Mouse (Mus musculus) B cell, adult (primary cell): ENCODE measurements around the gene L1cam. TPM values are rescaled to one million over a fixed set of nuclear protein-coding genes. Genes with fewer than 3 reads are reported as not detected.

ENCODE experiments used
- total RNA-seq: library from RNA; stranded (reverse); gene quantifications from 4 replicates; pipeline ENCODE4 v1.2.4, GENCODE M21; 2023; ENCODE audit not compliant: inconsistent age

The L1cam gene
- 14.4 to 17.2 TPM (median 15.6 TPM) in 4 replicates for total RNA-seq

DNA sequence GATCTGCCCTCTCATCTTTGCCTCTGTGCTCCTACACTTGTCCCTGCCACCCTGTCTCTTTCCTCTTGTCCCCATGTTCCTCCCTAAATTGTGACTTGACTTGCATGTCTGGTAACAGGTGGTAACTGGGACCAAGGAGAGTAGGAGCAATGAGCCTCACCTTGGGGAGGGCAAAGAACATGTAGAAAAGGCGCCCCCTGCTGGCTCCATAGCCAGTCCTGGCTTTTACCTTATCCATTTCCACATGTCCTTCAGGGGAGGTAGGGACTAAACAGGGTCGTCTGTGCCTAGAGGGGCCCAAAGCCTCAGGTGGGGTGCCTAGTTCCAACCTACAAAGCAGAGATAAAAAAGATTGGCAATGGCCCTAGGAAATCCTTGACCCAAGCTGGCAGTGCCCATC, at the start of gene L1cam:
Gene L1cam (minus strand): TSS at position 387 of the 400 bp plus-strand sequence.

GRCm38 (mm10) chrX:73930402-73931062, 34.6 kb upstream of the L1cam start, which contains the start of gene Renbp:
Gene Renbp (minus strand): TSS chrX:73930850.

DNA sequence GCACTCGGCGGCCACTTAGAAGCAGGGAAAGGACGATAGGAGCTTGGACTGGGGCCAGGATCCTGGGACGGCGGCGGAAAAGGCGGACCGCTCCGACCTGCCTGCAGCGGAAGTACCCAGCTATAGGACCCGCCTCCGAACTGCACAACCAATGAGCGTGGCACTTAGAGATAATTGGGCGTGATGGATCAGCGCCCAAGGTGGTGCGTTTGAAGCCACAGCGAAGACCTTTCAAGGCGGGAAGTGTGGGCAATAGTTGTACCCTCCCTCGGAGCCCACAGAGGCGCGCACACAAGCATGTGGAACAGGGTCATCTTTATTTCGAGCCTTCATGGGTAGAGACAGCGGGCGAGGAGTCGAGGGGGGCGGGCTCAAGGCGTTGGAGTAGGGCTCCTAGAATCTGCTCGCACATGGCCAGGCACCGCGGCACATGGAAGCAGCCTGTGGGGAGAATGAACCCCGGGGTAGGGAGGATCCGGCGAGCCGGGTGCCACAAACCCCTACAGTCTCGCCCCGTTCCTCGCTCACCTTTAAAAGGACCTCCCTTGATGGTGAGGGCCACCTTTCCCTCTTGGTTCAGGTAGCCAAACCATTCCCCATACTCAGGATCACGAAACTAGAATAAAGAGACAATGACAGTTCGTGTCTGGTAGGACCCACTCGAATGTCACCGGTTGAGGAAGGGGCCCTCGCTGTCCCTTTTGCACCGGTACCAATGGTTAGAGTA, 26.1 kb upstream of the L1cam start, which contains the start of the genes Arhgap4 and Naa10:
Gene Arhgap4 (minus strand): TSS at position 48 of the 727 bp plus-strand sequence.
Gene Naa10 (minus strand): TSS at position 122 of the 727 bp plus-strand sequence.

GRCm38 (mm10) chrX:73891551-73892152, 4.3 kb downstream of the L1cam start, which contains the start of gene Avpr2:
Gene Avpr2 (plus strand): TSS chrX:73892102.

DNA sequence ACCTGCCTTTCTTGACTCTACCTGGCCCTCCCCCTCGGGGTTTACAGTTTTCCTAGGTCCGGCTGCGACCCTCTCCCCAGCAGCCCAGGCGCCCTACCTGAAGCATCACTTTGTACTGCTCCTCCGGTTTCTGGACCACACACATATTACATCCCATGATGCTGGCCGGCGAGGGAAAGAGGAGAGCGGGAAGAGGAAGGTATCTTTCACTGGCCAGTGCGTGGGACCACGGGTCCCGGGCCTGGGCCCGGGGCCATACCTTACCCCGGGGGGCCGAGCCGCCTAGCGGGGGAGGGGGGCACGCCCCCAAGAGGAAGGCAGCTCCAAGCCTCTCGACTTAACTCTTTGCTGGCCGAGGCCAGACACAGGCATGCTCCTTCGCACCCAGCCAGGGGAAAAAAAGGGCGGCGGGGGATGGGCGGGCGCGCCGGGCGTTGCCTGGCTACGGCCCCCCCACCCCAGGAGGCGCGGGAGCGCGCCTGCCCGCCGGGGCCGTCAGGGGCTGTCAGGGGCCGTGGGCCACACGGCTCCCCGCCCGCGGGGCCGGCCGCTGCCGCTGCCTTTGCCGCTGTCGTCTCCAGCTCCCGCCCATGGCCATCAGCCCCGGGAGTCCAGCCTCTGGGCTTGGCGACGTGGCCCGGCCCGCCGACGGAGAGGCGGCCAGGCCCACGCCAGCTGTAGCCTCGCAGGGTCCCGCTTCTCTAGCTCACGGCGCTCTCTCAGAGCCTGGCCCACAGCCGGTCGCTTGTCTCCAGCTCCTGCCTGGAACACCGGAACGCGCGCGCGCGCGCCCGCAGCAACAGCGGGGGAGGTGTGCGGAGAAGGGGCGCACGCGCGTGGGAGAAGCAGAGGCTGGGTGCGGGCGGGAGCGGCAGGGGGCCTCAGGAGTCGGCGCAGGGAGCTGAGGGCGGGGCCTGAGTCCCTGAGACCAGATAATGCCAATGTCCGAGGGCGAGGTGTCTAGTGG, 71.4 kb downstream of the L1cam start, which contains the start of gene Pdzd4:
Gene Pdzd4 (minus strand): TSS at position 785 of the 967 bp plus-strand sequence.

Other genes starting within 250 kb of the L1cam start
- gene Pnck, start 236.0 kb downstream of the L1cam start, total RNA-seq = not detected in 4 replicates
- gene Slc6a8, start 223.0 kb downstream of the L1cam start, total RNA-seq = 0.27 to 0.93 TPM (median 0.61 TPM) in 3 of 4 replicates, not detected in the other
- 130 to 149 TPM (median 134 TPM) in 4 replicates for gene Bcap31, start 179.9 kb downstream of the L1cam start, total RNA-seq
- gene Abcd1, start 179.5 kb downstream of the L1cam start, total RNA-seq = 67.0 to 74.1 TPM (median 71.8 TPM) in 4 replicates
- gene Plxnb3, start 139.0 kb downstream of the L1cam start, total RNA-seq = 0.12 to 0.27 TPM in 2 of 4 replicates, not detected in the others
- gene Srpk3, start 121.7 kb downstream of the L1cam start, total RNA-seq = 154 to 171 TPM (median 166 TPM) in 4 replicates
- 148 to 158 TPM (median 152 TPM) in 4 replicates for gene Idh3g, start 109.2 kb downstream of the L1cam start, total RNA-seq
- gene Ssr4, start 109.1 kb downstream of the L1cam start, total RNA-seq = 127 to 153 TPM (median 143 TPM) in 4 replicates
- 0.30 to 0.60 TPM (median 0.43 TPM) in 4 replicates for gene Pdzd4, start 71.1 kb downstream of the L1cam start, total RNA-seq
- not detected in 4 replicates for gene Avpr2, start 4.0 kb downstream of the L1cam start, total RNA-seq
- gene Arhgap4, start 25.8 kb upstream of the L1cam start, total RNA-seq = 340 to 368 TPM (median 352 TPM) in 4 replicates
- gene Naa10, start 25.8 kb upstream of the L1cam start, total RNA-seq = 59.3 to 63.7 TPM (median 61.0 TPM) in 4 replicates
- gene Renbp, start 34.7 kb upstream of the L1cam start, total RNA-seq = 30.6 to 51.2 TPM (median 33.3 TPM) in 4 replicates
- 105 to 124 TPM (median 116 TPM) in 4 replicates for gene Hcfc1, start 70.3 kb upstream of the L1cam start, total RNA-seq
- gene Irak1, start 127.8 kb upstream of the L1cam start, total RNA-seq = 157 to 185 TPM (median 168 TPM) in 4 replicates
- gene Opn1mw, start 231.4 kb upstream of the L1cam start, total RNA-seq = not detected in 4 replicates
- gene Mecp2, start 239.3 kb upstream of the L1cam start, total RNA-seq = 41.7 to 52.4 TPM (median 47.8 TPM) in 4 replicates